Mouse (Mus musculus): ENCODE measurements around the gene Pitpnm1. TPM values are rescaled to one million over a fixed set of nuclear protein-coding genes. Genes with fewer than 3 reads are reported as not detected.

Gene Pitpnm1
- polyA plus RNA-seq (2014; fragmentation: Nextera tagmentation; extraction: Ambion mirVana): 17.3 TPM in 2 replicates

- Histone ChIP-seq H3K4me2 (ENCODE audit: low read length) (peak within 1 kb of the TSS; percentile 90), H3K36me3 (ENCODE audit: control insufficient read depth, insufficient read depth, low read length) (peaks cover 7% of the 10 kb centered on the region; the same call in 1 of the 2 replicates), H3K27me3 (ENCODE audit: control insufficient read depth, insufficient read depth, low read length) (peaks cover 20% of the 10 kb centered on the region; the same call in 1 of the 2 replicates), H3K9ac (ENCODE audit: low read length) (peak within 1 kb of the TSS; percentile 70), H3K9me3 (ENCODE audit: control insufficient read depth, low read length) (no peaks in the 10 kb centered on the region), H3K4me3 (ENCODE audit: control insufficient read depth in 1 of 2, insufficient read depth in 1 of 2, low read depth in 1 of 2, low read length in 2 of 2) (peak within 1 kb of the TSS; percentile 54 to 57), H3K4me1 (ENCODE audit: control insufficient read depth in 2 of 2, insufficient read depth in 2 of 2, low read length in 2 of 2) (peaks cover 16 to 28% of the 10 kb centered on the region in 2 experiments), H3K27ac (replicated peaks in 1 of 2; ENCODE audit: control insufficient read depth in 1 of 2, insufficient read depth in 1 of 2, low read depth in 2 of 2, low read length in 2 of 2) (peak within 1 kb of the TSS in 1 of 2 experiments; percentile 26; a peak in 1 of 4 replicates)
- 1% methylated on average over 53 of the region's 53 CpGs for WGBS
- 0 out of 2 replicates have a peak, but pooled peaks have one; percentile 1 for ATAC-seq (ENCODE audit: insufficient number of reproducible peaks, insufficient read depth, low FRiP score, low read depth)
These were observed at the start of gene Pitpnm1 for GRCm38 (mm10) chr19:4099837-4100717. TSS of gene Pitpnm1 (plus strand) at chr19:4099998.

GRCm38 (mm10) chr19:4051016-4051415 lies 48.8 kb upstream of the Pitpnm1 start:
- no peak overlapping the region for H3K4me3 ChIP-seq (ENCODE audit: control insufficient read depth in 1 of 2, insufficient read depth in 1 of 2, low read depth in 1 of 2, low read length in 2 of 2)
- WGBS: 93% methylated on average over 5 of the region's 5 CpGs
- H3K27me3 ChIP-seq (ENCODE audit: control insufficient read depth, insufficient read depth, low read length): no peaks in the 10 kb centered on the region
- no peak for ATAC-seq (ENCODE audit: insufficient number of reproducible peaks, insufficient read depth, low FRiP score, low read depth)
- no peak overlapping the region for H3K9ac ChIP-seq (ENCODE audit: low read length)
- peaks cover under 1 to 8% of the 10 kb centered on the region in 2 experiments; a peak in 2 of 4 replicates for H3K4me1 ChIP-seq (ENCODE audit: control insufficient read depth in 2 of 2, insufficient read depth in 2 of 2, low read length in 2 of 2)
- no peak overlapping the region for H3K27ac ChIP-seq (replicated peaks in 1 of 2; ENCODE audit: control insufficient read depth in 1 of 2, insufficient read depth in 1 of 2, low read depth in 2 of 2, low read length in 2 of 2)
- no peak overlapping the region for H3K4me2 ChIP-seq (ENCODE audit: low read length)
- no peaks in the 10 kb centered on the region for H3K36me3 ChIP-seq (ENCODE audit: control insufficient read depth, insufficient read depth, low read length)
- H3K9me3 ChIP-seq (ENCODE audit: control insufficient read depth, low read length): no peaks in the 10 kb centered on the region

- no peak; the same call in 1 of the 2 replicates for ATAC-seq (ENCODE audit: insufficient number of reproducible peaks, insufficient read depth, low FRiP score, low read depth)
- H3K4me3 ChIP-seq (ENCODE audit: control insufficient read depth in 1 of 2, insufficient read depth in 1 of 2, low read depth in 1 of 2, low read length in 2 of 2): no peak overlapping the region
- no peak overlapping the region for H3K9ac ChIP-seq (ENCODE audit: low read length)
- H3K4me1 ChIP-seq (ENCODE audit: control insufficient read depth in 2 of 2, insufficient read depth in 2 of 2, low read length in 2 of 2): peaks cover 9 to 13% of the 10 kb centered on the region in 2 experiments; a peak in 3 of 4 replicates
- no peak overlapping the region for H3K4me2 ChIP-seq (ENCODE audit: low read length)
- H3K27ac ChIP-seq (replicated peaks in 1 of 2; ENCODE audit: control insufficient read depth in 1 of 2, insufficient read depth in 1 of 2, low read depth in 2 of 2, low read length in 2 of 2): no peak overlapping the region
- no peaks in the 10 kb centered on the region for H3K27me3 ChIP-seq (ENCODE audit: control insufficient read depth, insufficient read depth, low read length)
- H3K36me3 ChIP-seq (ENCODE audit: control insufficient read depth, insufficient read depth, low read length): no peaks in the 10 kb centered on the region
- 45% methylated on average over 10 of the region's 10 CpGs for WGBS
- H3K9me3 ChIP-seq (ENCODE audit: control insufficient read depth, low read length): no peaks in the 10 kb centered on the region
These were observed 47.9 kb upstream of the Pitpnm1 start for GRCm38 (mm10) chr19:4051741-4052515.

GRCm38 (mm10) chr19:4052516-4053030 lies 47.2 kb upstream of the Pitpnm1 start:
- Histone ChIP-seq H3K27me3 (ENCODE audit: control insufficient read depth, insufficient read depth, low read length) (no peaks in the 10 kb centered on the region), H3K27ac (replicated peaks in 1 of 2; ENCODE audit: control insufficient read depth in 1 of 2, insufficient read depth in 1 of 2, low read depth in 2 of 2, low read length in 2 of 2) (no peak overlapping the region), H3K4me3 (ENCODE audit: control insufficient read depth in 1 of 2, insufficient read depth in 1 of 2, low read depth in 1 of 2, low read length in 2 of 2) (no peak overlapping the region), H3K9me3 (ENCODE audit: control insufficient read depth, low read length) (no peaks in the 10 kb centered on the region), H3K9ac (ENCODE audit: low read length) (no peak overlapping the region), H3K36me3 (ENCODE audit: control insufficient read depth, insufficient read depth, low read length) (no peaks in the 10 kb centered on the region), H3K4me1 (ENCODE audit: control insufficient read depth in 2 of 2, insufficient read depth in 2 of 2, low read length in 2 of 2) (peaks cover 10 to 13% of the 10 kb centered on the region in 2 experiments; a peak in 3 of 4 replicates), H3K4me2 (ENCODE audit: low read length) (no peak overlapping the region)
- 68% methylated on average over 5 of the region's 5 CpGs for WGBS
- ATAC-seq (ENCODE audit: insufficient number of reproducible peaks, insufficient read depth, low FRiP score, low read depth): no peak

- 80% methylated on average over 5 of the region's 5 CpGs for WGBS
- Histone ChIP-seq H3K36me3 (ENCODE audit: control insufficient read depth, insufficient read depth, low read length) (no peaks in the 10 kb centered on the region), H3K27me3 (ENCODE audit: control insufficient read depth, insufficient read depth, low read length) (no peaks in the 10 kb centered on the region), H3K9ac (ENCODE audit: low read length) (no peak overlapping the region), H3K4me2 (ENCODE audit: low read length) (no peak overlapping the region), H3K27ac (replicated peaks in 1 of 2; ENCODE audit: control insufficient read depth in 1 of 2, insufficient read depth in 1 of 2, low read depth in 2 of 2, low read length in 2 of 2) (no peak overlapping the region), H3K4me1 (ENCODE audit: control insufficient read depth in 2 of 2, insufficient read depth in 2 of 2, low read length in 2 of 2) (peaks cover 10 to 13% of the 10 kb centered on the region in 2 experiments), H3K4me3 (ENCODE audit: control insufficient read depth in 1 of 2, insufficient read depth in 1 of 2, low read depth in 1 of 2, low read length in 2 of 2) (no peak overlapping the region), H3K9me3 (ENCODE audit: control insufficient read depth, low read length) (no peaks in the 10 kb centered on the region)
- no peak for ATAC-seq (ENCODE audit: insufficient number of reproducible peaks, insufficient read depth, low FRiP score, low read depth)
These were observed 45.2 kb upstream of the Pitpnm1 start for GRCm38 (mm10) chr19:4054613-4055012.

- Histone ChIP-seq H3K4me2 (ENCODE audit: low read length) (no peak overlapping the region), H3K4me1 (ENCODE audit: control insufficient read depth in 2 of 2, insufficient read depth in 2 of 2, low read length in 2 of 2) (peaks cover 10 to 13% of the 10 kb centered on the region in 2 experiments), H3K9me3 (ENCODE audit: control insufficient read depth, low read length) (no peaks in the 10 kb centered on the region), H3K36me3 (ENCODE audit: control insufficient read depth, insufficient read depth, low read length) (no peaks in the 10 kb centered on the region), H3K9ac (ENCODE audit: low read length) (no peak overlapping the region), H3K4me3 (ENCODE audit: control insufficient read depth in 1 of 2, insufficient read depth in 1 of 2, low read depth in 1 of 2, low read length in 2 of 2) (no peak overlapping the region), H3K27ac (replicated peaks in 1 of 2; ENCODE audit: control insufficient read depth in 1 of 2, insufficient read depth in 1 of 2, low read depth in 2 of 2, low read length in 2 of 2) (no peak overlapping the region), H3K27me3 (ENCODE audit: control insufficient read depth, insufficient read depth, low read length) (no peaks in the 10 kb centered on the region)
- WGBS: 68% methylated on average over 8 of the region's 8 CpGs
- ATAC-seq (ENCODE audit: insufficient number of reproducible peaks, insufficient read depth, low FRiP score, low read depth): no peak
These were observed 44.4 kb upstream of the Pitpnm1 start for GRCm38 (mm10) chr19:4055216-4055946.

Data from heart, embryonic 14.5 days (tissue).